ENCODE assay signal across 1 mouse cellular context in genomic region chr17:25875171-25876136, GRCm38 (mm10).
TF ChIP-seq lines count a peak whose summit lies in the region.

No protein-coding gene starts in this region.

TF ChIP-seq in CH12.LX, 34 proteins besides CTCF, POLR2A, EP300 and RAD21:
- TF ChIP-seq ZMIZ1 (IDR thresholded peaks at IDR 0.05; ENCODE audit: low read depth, low read length), result peak; percentile 24; the same call in 1 of the 2 replicates
- no peak for TF ChIP-seq MYC (IDR thresholded peaks at IDR 0.05; ENCODE audit: low read depth, low read length)
- TF ChIP-seq MAZ (IDR thresholded peaks at IDR 0.05; ENCODE audit: low read depth, low read length), result no peak
- TF ChIP-seq HCFC1 (IDR thresholded peaks at IDR 0.05; ENCODE audit: low read depth, low read length), result peak; percentile 88
- peak; percentile 78 for TF ChIP-seq TCF12 (IDR thresholded peaks at IDR 0.05; ENCODE audit: low read depth, low read length)
- no peak for TF ChIP-seq SMC3 (IDR thresholded peaks at IDR 0.05; ENCODE audit: low read depth, low read length)
- no peak for TF ChIP-seq MAFK (IDR thresholded peaks at IDR 0.05; ENCODE audit: insufficient replicate concordance, low read length)
- peak; percentile 63; the same call in 1 of the 2 replicates for TF ChIP-seq KAT2A (IDR thresholded peaks at IDR 0.05; ENCODE audit: insufficient replicate concordance, low read length)
- peak; percentile 87; the same call in 1 of the 2 replicates for TF ChIP-seq UBTF (IDR thresholded peaks at IDR 0.05; ENCODE audit: low read depth, low read length)
- 0 out of 2 replicates have a peak, but pooled peaks have one; percentile 24 for TF ChIP-seq BHLHE40 (IDR thresholded peaks at IDR 0.05; ENCODE audit: low read depth, low read length)
- TF ChIP-seq E2F4 (IDR thresholded peaks at IDR 0.05; ENCODE audit: insufficient replicate concordance, low read depth, low read length), result no peak
- TF ChIP-seq ELF1 (IDR thresholded peaks at IDR 0.05; ENCODE audit: low read depth, low read length), result peak; percentile 62
- no peak for TF ChIP-seq USF2 (conservative IDR thresholded peaks at IDR 0.05; ENCODE audit: low read depth, low read length)
- peak; percentile 70; the same call in 1 of the 2 replicates for TF ChIP-seq MXI1 (IDR thresholded peaks at IDR 0.05; ENCODE audit: low read depth, low read length)
- TF ChIP-seq POLR2AphosphoS2 (IDR thresholded peaks at IDR 0.05; ENCODE audit: low read depth, low read length), result 0 out of 2 replicates have a peak, but pooled peaks have one; percentile 70
- TF ChIP-seq ZNF384 (IDR thresholded peaks at IDR 0.05; ENCODE audit: low read depth, low read length), result no peak
- TF ChIP-seq TBP (conservative IDR thresholded peaks at IDR 0.05; ENCODE audit: low read depth, low read length), result no peak
- TF ChIP-seq JUND (conservative IDR thresholded peaks at IDR 0.05; ENCODE audit: low read depth, low read length), result no peak
- TF ChIP-seq ZC3H11A (IDR thresholded peaks at IDR 0.05; ENCODE audit: low read depth, low read length), result no peak
- peak; percentile 44 for TF ChIP-seq NRF1 (IDR thresholded peaks at IDR 0.05; ENCODE audit: low read depth, low read length)
- peak; percentile 69; the same call in 1 of the 2 replicates for TF ChIP-seq MAX (IDR thresholded peaks at IDR 0.05; ENCODE audit: low read length)
- TF ChIP-seq NELFE (IDR thresholded peaks at IDR 0.05; ENCODE audit: low read depth, low read length), result peak; percentile 90
- TF ChIP-seq SIN3A (IDR thresholded peaks at IDR 0.05; ENCODE audit: low read length), result peak; percentile 51; the same call in 1 of the 2 replicates
- TF ChIP-seq ETS1 (conservative IDR thresholded peaks at IDR 0.05; ENCODE audit: low read depth, low read length), result no peak
TF ChIP-seq in CH12.LX: peak in this region for 13.
